Mouse (Mus musculus) spleen, postnatal 10 days (tissue): Measurements from ENCODE around the gene Gm49601.

Experiments used
- DNase-seq, 2 experiments: peaks; one replicate each; pipeline ENCODE4 v3.0.0; 2021 to 2022; ENCODE audit warnings: low spot score in 2 of 2

The Gm49601 gene

GRCm38 (mm10) chr16:18608226-18608625 lies 18.0 kb downstream of the Gm49601 start:
- no peak for DNase-seq

- DNase-seq = no peak
These were observed 20.5 kb downstream of the Gm49601 start for GRCm38 (mm10) chr16:18605705-18606104.

GRCm38 (mm10) chr16:18604267-18604701 lies 21.9 kb downstream of the Gm49601 start:
- no peak for DNase-seq

- DNase-seq = no peak
These were observed 24.8 kb downstream of the Gm49601 start for GRCm38 (mm10) chr16:18601447-18601846.

- no peak for DNase-seq
These were observed 28.2 kb downstream of the Gm49601 start for GRCm38 (mm10) chr16:18598006-18598405.

- DNase-seq = no peak
These were observed 30.0 kb downstream of the Gm49601 start for GRCm38 (mm10) chr16:18596255-18596654.

GRCm38 (mm10) chr16:18593930-18594329 lies 32.3 kb downstream of the Gm49601 start:
- no peak for DNase-seq

GRCm38 (mm10) chr16:18591047-18592018 lies 34.9 kb downstream of the Gm49601 start:
- DNase-seq = peak in 1 of 2 experiments; percentile 41

- peak in 1 of 2 experiments; percentile 46 for DNase-seq
These were observed 36.1 kb downstream of the Gm49601 start, which contains the start of gene Tbx1 for GRCm38 (mm10) chr16:18589804-18590790. TSS of gene Tbx1 (minus strand) at chr16:18590671.

GRCm38 (mm10) chr16:18589080-18589621 lies 37.1 kb downstream of the Gm49601 start:
- DNase-seq = no peak

GRCm38 (mm10) chr16:18588738-18589055 lies 37.5 kb downstream of the Gm49601 start:
- no peak for DNase-seq

GRCm38 (mm10) chr16:18587847-18588737 lies 38.1 kb downstream of the Gm49601 start:
- no peak for DNase-seq

- no peak for DNase-seq
These were observed 39.2 kb downstream of the Gm49601 start for GRCm38 (mm10) chr16:18586906-18587546.

GRCm38 (mm10) chr16:18586076-18586905 lies 39.9 kb downstream of the Gm49601 start:
- DNase-seq = no peak

- no peak for DNase-seq
These were observed 40.6 kb downstream of the Gm49601 start for GRCm38 (mm10) chr16:18585676-18586075.

- DNase-seq = no peak
These were observed 41.2 kb downstream of the Gm49601 start for GRCm38 (mm10) chr16:18584901-18585510.

- DNase-seq = no peak
These were observed 42.4 kb downstream of the Gm49601 start for GRCm38 (mm10) chr16:18583673-18584357.

- DNase-seq = no peak
These were observed 43.1 kb downstream of the Gm49601 start for GRCm38 (mm10) chr16:18583169-18583568.
